Mouse (Mus musculus) midbrain, embryonic 16.5 days (tissue): ENCODE results near the gene Gtf3c5. TPM values are rescaled to one million over a fixed set of nuclear protein-coding genes. Genes with fewer than 3 reads are reported as not detected.

ENCODE experiments used
- ATAC-seq: fragments of 200-750 bp; cut with Nextera tagmentation; 2 replicates; pipeline ENCODE4 v1.8.0; 2017; ENCODE audit warnings: moderate TSS enrichment
- H3K27ac ChIP-seq: fragments of 300-500 bp; sonication (generic); 2 replicates; pipeline ENCODE4 v1.5.1; 2014; ENCODE audit warnings: mild to moderate bottlenecking, low read length, mixed read lengths
- H3K27me3 ChIP-seq: fragments of 300-500 bp; sonication (generic); 2 replicates; pipeline ENCODE4 v1.6.1; 2014; ENCODE audit warnings: low read depth, low read length, mixed read lengths; ENCODE audit not compliant: control insufficient read depth, insufficient read depth
- H3K36me3 ChIP-seq: fragments of 300-500 bp; sonication (generic); 2 replicates; pipeline ENCODE4 v1.6.1; 2014; ENCODE audit warnings: mild to moderate bottlenecking, low read length, moderate library complexity, mixed read lengths; ENCODE audit not compliant: control insufficient read depth, insufficient read depth
- H3K4me1 ChIP-seq: fragments of 300-500 bp; sonication (generic); 2 replicates; pipeline ENCODE4 v1.6.1; 2014; ENCODE audit warnings: mild to moderate bottlenecking, low read length, mixed read lengths; ENCODE audit not compliant: control insufficient read depth, insufficient read depth
- H3K4me2 ChIP-seq: fragments of 300-500 bp; sonication (generic); 2 replicates; pipeline ENCODE4 v1.6.1; 2014; ENCODE audit warnings: mild to moderate bottlenecking, low read length, mixed read lengths
- H3K4me3 ChIP-seq: fragments of 300-500 bp; sonication (generic); 2 replicates; pipeline ENCODE4 v1.5.1; 2014; ENCODE audit warnings: low read depth, mild to moderate bottlenecking, low read length, moderate library complexity, mixed read lengths
- H3K9ac ChIP-seq: fragments of 300-500 bp; sonication (generic); 2 replicates; pipeline ENCODE4 v1.6.1; 2014; ENCODE audit warnings: low read depth, low read length, mixed read lengths
- H3K9me3 ChIP-seq: fragments of 300-500 bp; sonication (generic); replicated peaks from 2 replicates; pipeline ENCODE4 v1.6.1; 2014; ENCODE audit warnings: mild to moderate bottlenecking, low read length, mixed read lengths; ENCODE audit not compliant: control insufficient read depth, poor library complexity, severe bottlenecking
- WGBS: fragments of 180-500 bp; shearing (Covaris S2); extraction: QIAGEN DNeasy Blood & Tissue Kit; methylation state at CpG from one replicate; pipeline ENCODE4 v1.1.7; 2014; 5-methylcytosine and 5-hydroxymethylcytosine counted together
- polyA plus RNA-seq: library from polyadenylated mRNA; unstranded; fragments of >200 nt; fragmentation: Nextera tagmentation; extraction: Ambion mirVana; gene quantifications from 2 replicates; pipeline ENCODE4 v1.2.1, GENCODE M21; 2015

Gtf3c5 gene
- polyA plus RNA-seq, 1 experiment from 2014 or later = 42.3 TPM

- WGBS = 92% methylated on average over 8 of the region's 8 CpGs
- Histone ChIP-seq H3K4me1 (peaks cover 13% of the 10 kb centered on the region), H3K4me2 (no peak overlapping the region), H3K27me3 (no peaks in the 10 kb centered on the region), H3K9ac (no peak overlapping the region), H3K36me3 (peaks cover 56% of the 10 kb centered on the region), H3K27ac (no peak overlapping the region), H3K4me3 (no peak overlapping the region), H3K9me3 (no peaks in the 10 kb centered on the region)
- no peak for ATAC-seq
Observed at GRCm38 (mm10) chr2:28543894-28544293, 39.7 kb downstream of the Gtf3c5 start.

GRCm38 (mm10) chr2:28540587-28541227 is 42.8 kb downstream of the Gtf3c5 start:
- H3K4me2 ChIP-seq = no peak overlapping the region
- H3K9ac ChIP-seq = no peak overlapping the region
- 80% methylated on average over 8 of the region's 8 CpGs for WGBS
- no peaks in the 10 kb centered on the region for H3K27me3 ChIP-seq
- no peaks in the 10 kb centered on the region for H3K9me3 ChIP-seq
- H3K27ac ChIP-seq = no peak overlapping the region
- H3K36me3 ChIP-seq = peaks cover 35% of the 10 kb centered on the region
- no peak for ATAC-seq
- H3K4me3 ChIP-seq = no peak overlapping the region
- peaks cover 41% of the 10 kb centered on the region for H3K4me1 ChIP-seq

- Histone ChIP-seq H3K9me3 (no peaks in the 10 kb centered on the region), H3K9ac (0 out of 2 replicates have a peak overlapping the region, but pooled peaks have one; percentile 52), H3K36me3 (peaks cover 29% of the 10 kb centered on the region), H3K4me1 (peaks cover 48% of the 10 kb centered on the region), H3K27ac (peak overlapping the region; percentile 72; the same call in 1 of the 2 replicates), H3K4me2 (no peak overlapping the region), H3K27me3 (no peaks in the 10 kb centered on the region), H3K4me3 (no peak overlapping the region)
- ATAC-seq = no peak
- WGBS = 77% methylated on average over 2 of the region's 2 CpGs
Observed at GRCm38 (mm10) chr2:28539949-28540348, 43.6 kb downstream of the Gtf3c5 start.

GRCm38 (mm10) chr2:28539206-28539605 is 44.3 kb downstream of the Gtf3c5 start:
- ATAC-seq = peak; percentile 16; the same call in 1 of the 2 replicates

GRCm38 (mm10) chr2:28538817-28539128 is 44.8 kb downstream of the Gtf3c5 start:
- peak overlapping the region; percentile 72 for H3K27ac ChIP-seq
- ATAC-seq = no peak; the same call in 1 of the 2 replicates
- H3K4me2 ChIP-seq = no peak overlapping the region
- peak overlapping the region; percentile 52; the same call in 1 of the 2 replicates for H3K9ac ChIP-seq
- peaks cover 60% of the 10 kb centered on the region for H3K4me1 ChIP-seq
- H3K36me3 ChIP-seq = peaks cover 17% of the 10 kb centered on the region
- H3K9me3 ChIP-seq = no peaks in the 10 kb centered on the region
- no peak overlapping the region for H3K4me3 ChIP-seq
- no peaks in the 10 kb centered on the region for H3K27me3 ChIP-seq
- WGBS = 50% methylated on average over 1 of the region's 1 CpGs

More at GRCm38 (mm10) chr2:28539206-28539605, 44.3 kb downstream of the Gtf3c5 start:
- WGBS = 21% methylated on average over 7 of the region's 7 CpGs
- Histone ChIP-seq H3K27me3 (no peaks in the 10 kb centered on the region), H3K4me1 (peaks cover 56% of the 10 kb centered on the region), H3K4me3 (no peak overlapping the region), H3K9ac (peak overlapping the region; percentile 52; the same call in 1 of the 2 replicates), H3K9me3 (no peaks in the 10 kb centered on the region), H3K27ac (peak overlapping the region; percentile 72), H3K36me3 (peaks cover 22% of the 10 kb centered on the region), H3K4me2 (0 out of 2 replicates have a peak overlapping the region, but pooled peaks have one; percentile 3)

GRCm38 (mm10) chr2:28537995-28538816 is 45.3 kb downstream of the Gtf3c5 start:
- no peak for ATAC-seq
- no peaks in the 10 kb centered on the region for H3K9me3 ChIP-seq
- H3K9ac ChIP-seq = peak overlapping the region; percentile 41
- no peak overlapping the region for H3K4me3 ChIP-seq
- peak overlapping the region; percentile 72 for H3K27ac ChIP-seq
- WGBS = 65% methylated on average over 8 of the region's 8 CpGs
- H3K4me1 ChIP-seq = peaks cover 63% of the 10 kb centered on the region
- peak overlapping the region; percentile 17; the same call in 1 of the 2 replicates for H3K4me2 ChIP-seq
- peaks cover 12% of the 10 kb centered on the region for H3K36me3 ChIP-seq
- no peaks in the 10 kb centered on the region for H3K27me3 ChIP-seq

- Histone ChIP-seq H3K9me3 (no peaks in the 10 kb centered on the region), H3K4me2 (peak overlapping the region; percentile 17; the same call in 1 of the 2 replicates), H3K27me3 (no peaks in the 10 kb centered on the region), H3K36me3 (peaks cover 8% of the 10 kb centered on the region), H3K9ac (peak overlapping the region; percentile 41; the same call in 1 of the 2 replicates), H3K4me1 (peaks cover 69% of the 10 kb centered on the region), H3K27ac (peak overlapping the region; percentile 53), H3K4me3 (no peak overlapping the region)
- WGBS = 19% methylated on average over 4 of the region's 4 CpGs
- ATAC-seq = 0 out of 2 replicates have a peak, but pooled peaks have one; percentile 30
Observed at GRCm38 (mm10) chr2:28537634-28537920, 46.0 kb downstream of the Gtf3c5 start.

- H3K4me1 ChIP-seq = peaks cover 75% of the 10 kb centered on the region
- ATAC-seq = no peak
- no peaks in the 10 kb centered on the region for H3K27me3 ChIP-seq
- H3K4me2 ChIP-seq = no peak overlapping the region
- peak overlapping the region; percentile 29; the same call in 1 of the 2 replicates for H3K27ac ChIP-seq
- H3K4me3 ChIP-seq = no peak overlapping the region
- H3K9ac ChIP-seq = peak overlapping the region; percentile 41; the same call in 1 of the 2 replicates
- no peaks in the 10 kb centered on the region for H3K9me3 ChIP-seq
- H3K36me3 ChIP-seq = peaks cover 3% of the 10 kb centered on the region; the same call in 1 of the 2 replicates
- WGBS = 64% methylated on average over 11 of the region's 11 CpGs
Observed at GRCm38 (mm10) chr2:28536766-28537633, 46.6 kb downstream of the Gtf3c5 start.
